Mouse (Mus musculus): Measurements from ENCODE around the gene Cnr2. TPM values are rescaled to one million over a fixed set of nuclear protein-coding genes. Genes with fewer than 3 reads are reported as not detected.

The Cnr2 gene
- polyA plus RNA-seq, 1 experiment, result 0.16 TPM

GRCm38 (mm10) chr4:135896157-135896556, 963 bp downstream of the Cnr2 start:
- no peaks in the 10 kb centered on the region for H3K36me3 ChIP-seq (ENCODE audit: control insufficient read depth, insufficient read depth, low read length, poor library complexity, severe bottlenecking)
- peaks cover 5% of the 10 kb centered on the region for H3K4me1 ChIP-seq (ENCODE audit: control insufficient read depth, insufficient read depth, low read length)
- H3K4me3 ChIP-seq (ENCODE audit: low read depth, low read length), result no peak overlapping the region
- TF ChIP-seq CTCF (IDR thresholded peaks at IDR 0.05; ENCODE audit: low read depth, low read length) (no peak), POLR2A (IDR thresholded peaks at IDR 0.05; ENCODE audit: insufficient read depth, low read length) (no peak), EP300 (IDR thresholded peaks at IDR 0.05; ENCODE audit: insufficient read depth, low read depth, low read length) (no peak)
- H3K9me3 ChIP-seq (replicated peaks; ENCODE audit: control insufficient read depth, insufficient read depth, low read length, poor library complexity, severe bottlenecking), result no peaks in the 10 kb centered on the region
- H3K27me3 ChIP-seq (ENCODE audit: control insufficient read depth, insufficient read depth, low read length, poor library complexity, severe bottlenecking), result no peaks in the 10 kb centered on the region
- H3K27ac ChIP-seq (ENCODE audit: insufficient read depth, low read length), result no peak overlapping the region
- no peak overlapping the region for H3K9ac ChIP-seq (ENCODE audit: low read depth, poor library complexity, severe bottlenecking)

- H3K9ac ChIP-seq (ENCODE audit: low read depth, poor library complexity, severe bottlenecking), result no peak overlapping the region
- TF ChIP-seq EP300 (IDR thresholded peaks at IDR 0.05; ENCODE audit: insufficient read depth, low read depth, low read length) (peak; percentile 14; the same call in 1 of the 2 replicates), POLR2A (IDR thresholded peaks at IDR 0.05; ENCODE audit: insufficient read depth, low read length) (no peak), CTCF (IDR thresholded peaks at IDR 0.05; ENCODE audit: low read depth, low read length) (no peak)
- H3K4me3 ChIP-seq (ENCODE audit: low read depth, low read length), result no peak overlapping the region
- H3K27ac ChIP-seq (ENCODE audit: insufficient read depth, low read length), result no peak overlapping the region
- H3K9me3 ChIP-seq (replicated peaks; ENCODE audit: control insufficient read depth, insufficient read depth, low read length, poor library complexity, severe bottlenecking), result no peaks in the 10 kb centered on the region
- H3K4me1 ChIP-seq (ENCODE audit: control insufficient read depth, insufficient read depth, low read length), result peaks cover 5% of the 10 kb centered on the region
- no peaks in the 10 kb centered on the region for H3K36me3 ChIP-seq (ENCODE audit: control insufficient read depth, insufficient read depth, low read length, poor library complexity, severe bottlenecking)
- H3K27me3 ChIP-seq (ENCODE audit: control insufficient read depth, insufficient read depth, low read length, poor library complexity, severe bottlenecking), result no peaks in the 10 kb centered on the region
These were observed 3.3 kb downstream of the Cnr2 start for GRCm38 (mm10) chr4:135898380-135899049.

- TF ChIP-seq EP300 (IDR thresholded peaks at IDR 0.05; ENCODE audit: insufficient read depth, low read depth, low read length) (no peak), CTCF (IDR thresholded peaks at IDR 0.05; ENCODE audit: low read depth, low read length) (no peak), POLR2A (IDR thresholded peaks at IDR 0.05; ENCODE audit: insufficient read depth, low read length) (no peak)
- no peaks in the 10 kb centered on the region for H3K36me3 ChIP-seq (ENCODE audit: control insufficient read depth, insufficient read depth, low read length, poor library complexity, severe bottlenecking)
- H3K9me3 ChIP-seq (replicated peaks; ENCODE audit: control insufficient read depth, insufficient read depth, low read length, poor library complexity, severe bottlenecking), result no peaks in the 10 kb centered on the region
- H3K4me3 ChIP-seq (ENCODE audit: low read depth, low read length), result no peak overlapping the region
- H3K27me3 ChIP-seq (ENCODE audit: control insufficient read depth, insufficient read depth, low read length, poor library complexity, severe bottlenecking), result no peaks in the 10 kb centered on the region
- no peak overlapping the region for H3K27ac ChIP-seq (ENCODE audit: insufficient read depth, low read length)
- peaks cover 5% of the 10 kb centered on the region for H3K4me1 ChIP-seq (ENCODE audit: control insufficient read depth, insufficient read depth, low read length)
- no peak overlapping the region for H3K9ac ChIP-seq (ENCODE audit: low read depth, poor library complexity, severe bottlenecking)
These were observed 3.9 kb downstream of the Cnr2 start for GRCm38 (mm10) chr4:135899050-135899448.

- peaks cover 5% of the 10 kb centered on the region for H3K4me1 ChIP-seq (ENCODE audit: control insufficient read depth, insufficient read depth, low read length)
These were observed 4.8 kb downstream of the Cnr2 start for GRCm38 (mm10) chr4:135900008-135900407.

GRCm38 (mm10) chr4:135902606-135903242, 7.5 kb downstream of the Cnr2 start:
- Histone ChIP-seq H3K4me1 (ENCODE audit: control insufficient read depth, insufficient read depth, low read length) (peaks cover 5% of the 10 kb centered on the region), H3K9ac (ENCODE audit: low read depth, poor library complexity, severe bottlenecking) (no peak overlapping the region), H3K27ac (ENCODE audit: insufficient read depth, low read length) (no peak overlapping the region), H3K36me3 (ENCODE audit: control insufficient read depth, insufficient read depth, low read length, poor library complexity, severe bottlenecking) (no peaks in the 10 kb centered on the region), H3K27me3 (ENCODE audit: control insufficient read depth, insufficient read depth, low read length, poor library complexity, severe bottlenecking) (no peaks in the 10 kb centered on the region), H3K9me3 (replicated peaks; ENCODE audit: control insufficient read depth, insufficient read depth, low read length, poor library complexity, severe bottlenecking) (no peaks in the 10 kb centered on the region), H3K4me3 (ENCODE audit: low read depth, low read length) (no peak overlapping the region)
- TF ChIP-seq EP300 (IDR thresholded peaks at IDR 0.05; ENCODE audit: insufficient read depth, low read depth, low read length) (no peak), POLR2A (IDR thresholded peaks at IDR 0.05; ENCODE audit: insufficient read depth, low read length) (no peak)

More at GRCm38 (mm10) chr4:135900008-135900407, 4.8 kb downstream of the Cnr2 start:
- no peak overlapping the region for H3K9ac ChIP-seq (ENCODE audit: low read depth, poor library complexity, severe bottlenecking)
- no peak overlapping the region for H3K4me3 ChIP-seq (ENCODE audit: low read depth, low read length)
- no peaks in the 10 kb centered on the region for H3K9me3 ChIP-seq (replicated peaks; ENCODE audit: control insufficient read depth, insufficient read depth, low read length, poor library complexity, severe bottlenecking)
- H3K36me3 ChIP-seq (ENCODE audit: control insufficient read depth, insufficient read depth, low read length, poor library complexity, severe bottlenecking), result no peaks in the 10 kb centered on the region
- H3K27me3 ChIP-seq (ENCODE audit: control insufficient read depth, insufficient read depth, low read length, poor library complexity, severe bottlenecking), result no peaks in the 10 kb centered on the region
- H3K27ac ChIP-seq (ENCODE audit: insufficient read depth, low read length), result no peak overlapping the region
- no peak for TF ChIP-seq EP300 (IDR thresholded peaks at IDR 0.05; ENCODE audit: insufficient read depth, low read depth, low read length)
- no peak for TF ChIP-seq POLR2A (IDR thresholded peaks at IDR 0.05; ENCODE audit: insufficient read depth, low read length)
- no peak for TF ChIP-seq CTCF (IDR thresholded peaks at IDR 0.05; ENCODE audit: low read depth, low read length)

- Histone ChIP-seq H3K4me3 (ENCODE audit: low read depth, low read length) (no peak overlapping the region), H3K36me3 (ENCODE audit: control insufficient read depth, insufficient read depth, low read length, poor library complexity, severe bottlenecking) (no peaks in the 10 kb centered on the region), H3K27ac (ENCODE audit: insufficient read depth, low read length) (no peak overlapping the region), H3K4me1 (ENCODE audit: control insufficient read depth, insufficient read depth, low read length) (peaks cover under 1% of the 10 kb centered on the region), H3K9me3 (replicated peaks; ENCODE audit: control insufficient read depth, insufficient read depth, low read length, poor library complexity, severe bottlenecking) (no peaks in the 10 kb centered on the region), H3K27me3 (ENCODE audit: control insufficient read depth, insufficient read depth, low read length, poor library complexity, severe bottlenecking) (no peaks in the 10 kb centered on the region), H3K9ac (ENCODE audit: low read depth, poor library complexity, severe bottlenecking) (no peak overlapping the region)
- TF ChIP-seq EP300 (IDR thresholded peaks at IDR 0.05; ENCODE audit: insufficient read depth, low read depth, low read length) (no peak), CTCF (IDR thresholded peaks at IDR 0.05; ENCODE audit: low read depth, low read length) (no peak), POLR2A (IDR thresholded peaks at IDR 0.05; ENCODE audit: insufficient read depth, low read length) (no peak)
These were observed 9.6 kb downstream of the Cnr2 start for GRCm38 (mm10) chr4:135904810-135905209.
